Mouse (Mus musculus): ENCODE measurements around the gene Exoc2. TPM values are rescaled to one million over a fixed set of nuclear protein-coding genes. Genes with fewer than 3 reads are reported as not detected.

The Exoc2 gene
- total and polyA plus RNA-seq, 2 experiments from 2014 or later = 13.3 to 15.8 TPM

DNA sequence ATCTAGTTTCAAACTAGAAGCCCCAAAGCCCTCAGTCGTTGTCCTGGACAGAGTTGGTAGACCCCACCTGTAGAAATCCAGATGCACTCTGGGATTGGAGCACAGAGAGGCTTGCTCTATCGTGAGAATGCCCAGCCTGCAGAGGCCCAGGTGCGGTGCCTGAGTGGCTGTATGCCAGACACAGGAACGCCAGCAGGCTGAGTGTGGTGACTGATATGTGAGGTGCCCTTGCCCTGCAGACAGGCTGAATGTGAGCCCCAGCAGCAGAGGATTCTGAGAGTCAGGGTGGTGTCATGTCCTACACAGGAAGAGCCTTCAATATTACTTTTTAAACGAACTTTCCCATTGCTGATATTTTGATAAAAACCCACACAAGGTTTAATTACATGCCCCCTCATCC, 208.0 kb downstream of the Exoc2 start:
- TF ChIP-seq EP300 (IDR thresholded peaks at IDR 0.05; ENCODE audit: low read depth) (no peak), CTCF (IDR thresholded peaks at IDR 0.05; ENCODE audit: low read depth) (no peak)

GRCm38 (mm10) chr13:30764014-30764740, 209.7 kb downstream of the Exoc2 start:
- Histone ChIP-seq H3K9me3 (replicated peaks; ENCODE audit: control insufficient read depth, low read length) (no peaks in the 10 kb centered on the region), H3K4me3 (ENCODE audit: low read depth, low read length) (no peak overlapping the region), H3K4me1 (ENCODE audit: control insufficient read depth, insufficient read depth) (no peaks in the 10 kb centered on the region), H3K4me2 (ENCODE audit: low read depth, low read length) (no peak overlapping the region), H3K27ac (ENCODE audit: low read depth) (no peak overlapping the region), H3K36me3 (replicated peaks; ENCODE audit: control insufficient read depth, insufficient read depth, low read length) (no peaks in the 10 kb centered on the region), H3K9ac (replicated peaks; ENCODE audit: low read depth, low read length) (no peak overlapping the region), H3K27me3 (ENCODE audit: control insufficient read depth, insufficient read depth, low read length) (no peaks in the 10 kb centered on the region)
- ATAC-seq (ENCODE audit: insufficient read depth, low read depth) = peak; percentile 27; the same call in 1 of the 2 replicates
- DNase-seq (ENCODE audit: low spot score) = no peak
- WGBS = 61% methylated on average over 8 of the region's 8 CpGs
- TF ChIP-seq CTCF (IDR thresholded peaks at IDR 0.05; ENCODE audit: low read depth) (no peak), EP300 (IDR thresholded peaks at IDR 0.05; ENCODE audit: low read depth) (no peak)

More for the DNA sequence above, 208.0 kb downstream of the Exoc2 start:
- Histone ChIP-seq H3K4me3 (ENCODE audit: low read depth, low read length) (no peak overlapping the region), H3K4me1 (ENCODE audit: control insufficient read depth, insufficient read depth) (no peaks in the 10 kb centered on the region), H3K9ac (replicated peaks; ENCODE audit: low read depth, low read length) (no peak overlapping the region), H3K36me3 (replicated peaks; ENCODE audit: control insufficient read depth, insufficient read depth, low read length) (no peaks in the 10 kb centered on the region), H3K27ac (ENCODE audit: low read depth) (no peak overlapping the region), H3K9me3 (replicated peaks; ENCODE audit: control insufficient read depth, low read length) (no peaks in the 10 kb centered on the region), H3K4me2 (ENCODE audit: low read depth, low read length) (no peak overlapping the region), H3K27me3 (ENCODE audit: control insufficient read depth, insufficient read depth, low read length) (no peaks in the 10 kb centered on the region)
- WGBS = 57% methylated on average over 5 of the region's 5 CpGs
- DNase-seq (ENCODE audit: low spot score) (no peak), ATAC-seq (ENCODE audit: insufficient read depth, low read depth) (no peak)

Other genes with a start within 250 kb of the Exoc2 start
- gene Irf4, start 224.9 kb downstream of the Exoc2 start, total RNA-seq (2014; rRNA removed; ENCODE audit: low replicate concordance) = not detected in 2 replicates
- gene Irf4, start 224.9 kb downstream of the Exoc2 start, polyA plus RNA-seq (2015; fragmentation: Nextera tagmentation; extraction: Ambion mirVana) = 0.03 and 0.04 TPM in 2 replicates
- gene Hus1b, start 26.3 kb downstream of the Exoc2 start, total RNA-seq (2014; rRNA removed; ENCODE audit: low replicate concordance) = not detected in 2 replicates
- not detected in 2 replicates for gene Hus1b, start 26.3 kb downstream of the Exoc2 start, polyA plus RNA-seq (2015; fragmentation: Nextera tagmentation; extraction: Ambion mirVana)
- gene Gm5447, start 111 bp upstream of the Exoc2 start, total RNA-seq (2014; rRNA removed; ENCODE audit: low replicate concordance) = not detected in 2 replicates
- not detected in 2 replicates for gene Gm5447, start 111 bp upstream of the Exoc2 start, polyA plus RNA-seq (2015; fragmentation: Nextera tagmentation; extraction: Ambion mirVana)